Mouse (Mus musculus) retina, postnatal 1 day (tissue): ENCODE measurements around the gene Ovol3.
A peak's percentile ranks its signal among the peaks of the same experiment; 100 is the strongest.

Experiments
- DNase-seq: peaks from one replicate; pipeline ENCODE4 v3.0.0-alpha.2; 2012

Ovol3 gene

DNA sequence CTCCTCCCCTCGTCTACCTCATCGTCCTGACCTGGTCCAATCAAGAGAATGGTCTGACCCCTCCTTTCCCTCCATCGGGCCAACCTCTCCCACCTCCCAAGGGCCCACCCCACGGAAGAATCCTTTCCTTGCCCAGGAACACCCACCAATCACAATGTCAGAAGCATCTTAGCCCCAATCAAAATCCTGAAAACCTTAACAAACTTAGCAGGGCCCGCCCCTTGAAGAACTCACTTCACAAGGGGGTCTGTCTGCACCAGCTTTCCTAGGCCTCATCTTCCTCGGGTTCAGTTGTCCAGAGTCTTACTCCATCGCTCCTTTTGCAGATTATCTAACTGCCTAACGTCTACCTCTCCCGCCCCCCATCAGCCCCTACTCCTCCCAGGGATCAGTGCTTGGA is 42.5 kb downstream of the Ovol3 start:
- no peak for DNase-seq

DNA sequence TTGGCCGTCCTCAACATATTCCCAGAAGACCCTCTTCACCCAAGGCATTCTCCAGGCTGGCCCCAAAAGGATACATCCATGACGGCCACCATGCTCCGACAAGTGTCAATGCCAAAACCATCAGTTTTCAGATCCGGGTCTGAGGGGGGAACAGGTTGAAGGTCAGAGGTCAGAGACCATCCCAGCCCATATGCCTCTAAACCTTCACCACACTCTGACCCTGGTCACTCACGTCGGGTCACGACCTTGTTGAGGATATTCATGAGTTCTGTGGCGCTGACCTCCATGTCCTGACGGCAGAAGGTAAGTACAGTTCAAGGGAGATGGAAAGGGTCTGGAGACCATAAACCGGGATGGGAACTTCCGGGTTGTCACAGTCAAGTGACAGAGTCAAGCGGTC is 43.4 kb downstream of the Ovol3 start:
- no peak for DNase-seq

DNA sequence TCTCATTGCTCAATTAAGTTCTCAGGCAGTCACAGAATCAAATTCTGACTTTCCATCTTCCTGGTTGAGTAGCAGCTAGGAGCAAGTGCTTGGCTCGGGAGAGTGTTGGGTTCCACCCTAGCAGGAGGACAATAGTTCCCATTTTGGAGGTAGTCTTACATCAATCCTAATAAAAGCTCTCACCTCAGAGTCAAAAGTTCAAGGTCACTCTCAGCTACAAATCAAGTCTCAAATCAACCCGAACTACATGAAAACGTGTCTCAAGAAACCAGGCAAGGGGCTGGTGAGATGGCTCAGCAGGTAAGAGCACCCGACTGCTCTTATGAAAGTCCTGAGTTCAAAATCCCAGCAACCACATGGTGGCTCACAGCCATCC is 46.4 kb downstream of the Ovol3 start:
- DNase-seq, result no peak

DNA sequence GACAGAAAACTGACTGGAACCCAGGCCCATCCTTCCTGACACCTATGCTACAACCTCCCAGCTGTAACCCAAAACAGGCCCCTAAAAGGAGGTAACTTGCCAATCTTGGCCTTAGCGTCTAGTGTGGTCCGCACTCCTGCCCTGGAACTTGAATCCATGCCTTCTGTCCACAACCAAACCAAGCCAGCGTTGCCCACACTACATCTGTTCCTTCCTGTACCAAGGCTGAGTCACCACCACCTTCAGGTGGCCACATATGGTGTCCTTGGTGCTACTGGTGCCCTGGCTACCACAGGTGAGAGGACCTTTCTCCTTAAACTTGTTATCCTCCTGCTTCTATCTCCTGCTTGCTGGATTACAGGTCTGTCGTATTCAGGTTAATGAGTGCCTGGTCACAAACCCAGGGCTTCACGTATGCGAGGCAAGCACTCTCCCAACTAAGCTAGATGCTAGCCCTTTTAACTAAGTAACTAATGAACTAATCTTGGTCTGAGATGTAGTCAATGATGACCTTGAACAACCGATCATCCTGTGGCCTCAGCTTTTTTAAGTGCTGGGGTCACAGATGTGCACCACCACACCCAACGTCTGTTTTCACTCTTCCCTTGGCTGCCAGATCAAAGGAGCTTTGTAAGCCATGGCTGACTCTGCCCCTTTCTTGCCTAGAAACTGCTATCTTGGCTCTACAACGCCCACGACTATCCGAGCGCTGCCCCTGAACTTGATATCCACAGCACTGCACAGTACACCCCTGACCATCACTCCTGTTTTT is 47.0 kb downstream of the Ovol3 start:
- DNase-seq, result no peak

DNA sequence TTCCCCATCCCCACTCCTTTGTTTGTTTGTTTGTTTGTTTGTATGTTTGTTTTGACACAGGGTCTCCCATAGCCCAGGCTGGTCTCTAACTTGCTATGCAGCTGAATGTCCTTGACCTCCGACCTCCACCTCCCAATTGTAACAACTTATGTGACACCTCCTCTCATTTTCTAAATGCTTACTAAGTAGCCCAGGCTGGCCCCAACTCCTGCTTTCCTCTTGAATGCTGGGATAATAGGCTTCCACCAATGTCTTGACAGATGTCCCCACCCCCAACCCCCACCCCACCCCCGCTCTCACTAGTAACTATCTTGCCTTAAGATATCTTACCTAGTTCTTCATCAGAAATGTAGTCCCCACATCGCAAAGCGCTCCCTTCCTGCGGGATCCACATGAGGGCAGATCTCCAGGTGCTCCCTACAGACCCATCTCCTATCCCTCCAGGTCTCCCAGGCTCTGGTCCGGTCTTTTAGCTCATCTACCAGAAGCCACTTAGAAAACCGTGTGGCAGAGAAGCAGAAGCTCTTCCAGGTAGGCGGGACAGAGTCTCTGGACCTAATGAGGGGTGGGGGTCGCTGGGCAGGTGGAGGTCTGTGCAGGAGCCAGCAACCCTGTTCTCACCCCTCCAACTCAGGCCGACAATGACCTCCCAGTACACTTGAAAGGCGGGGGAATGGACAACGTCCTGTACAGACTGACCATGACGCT is 50.7 kb downstream of the Ovol3 start:
- DNase-seq, result no peak

DNA sequence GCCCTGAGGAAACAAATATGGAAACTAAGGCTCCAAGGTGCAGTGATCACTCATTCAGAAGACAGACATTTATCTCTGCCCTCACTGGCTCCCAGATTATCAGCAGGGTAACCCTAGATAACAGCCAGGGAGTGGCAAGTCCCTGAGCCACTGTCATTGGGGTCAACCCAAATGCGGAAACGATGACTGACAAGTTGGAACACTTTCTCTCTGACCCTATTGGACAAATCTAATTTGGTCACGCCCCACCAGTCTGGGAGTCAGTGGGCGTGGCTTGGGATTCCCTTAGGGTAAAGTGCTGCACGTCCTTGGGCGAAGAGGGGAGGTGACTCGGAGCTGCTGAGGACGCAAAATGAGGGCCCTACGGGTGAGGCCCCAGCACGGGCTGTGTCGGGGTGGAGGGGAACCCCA is 51.6 kb downstream of the Ovol3 start, which contains the start of gene Cox7a1:
Gene Cox7a1 (plus strand): TSS at position 266 of the 411 bp plus-strand sequence.
- DNase-seq, result peak; percentile 93
